Mouse (Mus musculus) E14TG2a.4 (cell line): Measurements from ENCODE around the gene Ndst2.

Experiments
- CTCF ChIP-seq: conservative IDR thresholded peaks from 2 replicates; pipeline ENCODE4 v1.5.1; 2014; ENCODE audit warnings: low read length
- POU5F1 ChIP-seq: IDR thresholded peaks from 2 replicates; pipeline ENCODE4 v1.6.1; 2014; ENCODE audit warnings: low read length, borderline replicate concordance

DNA sequence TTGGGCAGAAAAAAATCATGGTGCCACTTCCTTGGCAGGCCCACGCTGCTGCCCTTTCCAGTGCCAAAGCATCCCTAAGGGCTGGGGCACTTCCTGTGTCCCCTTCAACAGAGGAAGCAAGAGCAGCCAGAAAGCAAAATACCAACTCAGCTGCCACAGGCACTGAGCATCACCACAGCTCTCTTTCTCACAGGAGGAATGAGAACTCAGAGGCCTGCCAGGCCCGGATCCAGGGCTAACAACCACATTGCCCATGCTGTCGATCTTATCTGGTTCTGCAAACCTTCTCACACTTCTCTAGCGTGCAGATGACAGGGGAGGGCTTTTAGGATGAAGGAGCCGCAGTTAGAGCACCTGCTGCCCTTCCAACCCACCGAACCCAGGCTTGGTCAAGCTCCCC, 38.4 kb upstream of the Ndst2 start:
- no peak for TF ChIP-seq CTCF
- no peak for TF ChIP-seq POU5F1
